Mouse (Mus musculus) CD4-positive, CD25-positive, alpha-beta regulatory T cell, adult 4 months (primary cell): ENCODE data around the gene Ndufa4. TPM values are rescaled to one million over a fixed set of nuclear protein-coding genes. Genes with fewer than 3 reads are reported as not detected.
A peak's percentile ranks its signal among the peaks of the same experiment; 100 is the strongest.
"Not testable (repeated sequence)": the region's sequence is repeated elsewhere in the genome, so short reads cannot be mapped to it uniquely, and the experiment has no call there.

ENCODE experiments used
- ATAC-seq: one replicate; pipeline ENCODE4 v1.8.0; 2017
- polyA plus RNA-seq, 2 experiments: library from polyadenylated mRNA; unstranded; fragments of 100-300 nt; shearing (Covaris generic); gene quantifications; one replicate each; pipeline ENCODE4 v1.2.1; 2017

Ndufa4 gene
- 100 to 1,000 TPM; 393 to 492 TPM for polyA plus RNA-seq

DNA sequence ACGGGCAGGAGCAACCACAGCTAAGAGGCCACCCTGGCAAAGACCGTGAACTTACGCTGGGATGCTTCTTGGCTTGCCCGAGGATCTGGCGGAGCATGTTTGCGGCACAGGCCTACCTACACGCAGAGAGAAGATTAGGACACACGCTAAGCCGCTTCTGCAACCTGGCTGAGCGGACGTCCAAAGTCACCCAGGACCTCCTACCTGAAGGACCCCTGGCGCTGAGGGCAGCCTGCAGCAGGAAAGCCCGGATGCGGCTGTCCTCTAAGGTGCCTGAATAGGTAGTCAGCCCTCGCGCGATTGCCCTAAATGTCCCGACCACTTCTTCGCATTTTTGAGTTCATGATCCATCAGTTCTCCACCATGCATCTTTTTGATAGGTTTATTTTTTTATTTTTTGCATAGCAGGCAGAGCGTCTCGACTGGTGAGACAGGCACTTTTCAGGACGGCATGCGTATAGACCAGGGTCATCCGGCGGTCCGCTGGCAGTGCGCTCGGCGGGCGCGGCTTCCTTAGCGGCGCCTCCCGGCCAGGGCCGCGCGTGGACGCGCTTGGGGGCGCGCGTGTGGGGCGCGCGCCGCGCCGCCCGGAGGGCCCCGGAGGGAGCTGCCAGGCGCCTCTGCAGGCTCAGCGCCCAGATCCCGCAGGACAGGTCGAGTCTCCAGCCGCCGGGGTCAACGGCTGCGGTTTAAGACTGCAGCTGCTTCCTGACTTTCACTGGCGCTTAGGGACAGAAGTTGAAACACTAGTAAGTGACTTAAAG, at the start of gene Ndufa4, which contains the start of gene Phf14:
TSS of gene Ndufa4 (minus strand) at position 229 of the 764 bp plus-strand sequence.
TSS of gene Phf14 (plus strand) at position 541 of the 764 bp plus-strand sequence.
- peak; percentile 90 for ATAC-seq

DNA sequence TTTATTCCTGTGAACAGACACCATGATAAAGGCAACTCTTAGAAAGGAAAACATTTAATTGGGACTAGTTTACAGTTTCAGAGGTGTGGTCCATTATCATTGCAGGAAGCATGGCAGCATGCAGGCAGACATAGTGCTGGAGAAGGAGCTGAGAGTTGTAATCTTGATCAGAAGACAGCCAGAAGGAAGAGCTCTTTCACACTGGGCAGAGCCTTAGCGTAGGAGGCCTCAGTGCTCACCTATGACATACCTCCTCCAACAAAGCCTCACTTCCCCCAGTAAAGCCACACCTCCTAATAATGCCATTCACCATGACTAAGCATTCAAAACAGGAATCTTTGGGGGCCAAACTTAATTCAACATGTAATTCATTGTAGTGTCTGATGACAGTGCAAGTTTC, 40.8 kb upstream of the Ndufa4 start:
- ATAC-seq, result no peak

DNA sequence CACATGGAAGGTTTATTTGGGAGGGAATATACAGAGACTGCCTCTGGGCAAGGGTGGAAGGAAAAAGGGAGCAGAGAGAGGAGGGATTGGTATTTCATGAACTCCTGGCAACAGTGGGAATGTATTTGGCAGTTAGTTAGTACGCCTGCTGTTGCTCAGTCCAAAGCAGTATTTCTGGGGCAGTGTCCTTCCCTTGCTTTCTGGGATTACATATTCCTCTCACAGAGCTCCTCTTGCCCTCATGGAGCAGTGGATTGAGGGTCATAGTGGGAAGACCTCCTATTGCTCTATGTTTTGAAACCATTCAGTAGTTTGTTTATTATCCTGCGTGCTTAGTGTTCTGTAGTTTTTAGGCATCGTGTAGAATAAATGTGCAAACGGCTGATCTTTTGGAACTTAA, 34.8 kb upstream of the Ndufa4 start:
- no peak for ATAC-seq

DNA sequence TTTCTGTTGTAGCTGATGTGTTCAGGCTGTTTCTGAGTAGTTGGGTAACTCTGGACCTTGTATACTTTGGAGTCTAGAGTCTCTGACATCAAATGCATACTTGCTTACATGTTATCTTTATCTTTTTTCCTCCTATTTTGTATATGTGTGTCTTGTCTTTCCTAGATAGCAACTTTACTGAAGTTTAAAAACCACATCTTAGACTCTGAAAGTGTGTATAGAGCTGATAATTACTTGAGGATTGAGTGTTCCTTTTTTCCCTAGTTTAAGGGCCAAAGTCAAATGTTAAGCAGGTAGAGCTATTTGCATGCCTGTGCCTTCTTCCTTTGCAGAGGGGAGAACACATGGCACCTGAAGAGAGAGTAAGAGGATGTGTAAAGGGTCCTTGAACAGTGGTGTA, 33.6 kb upstream of the Ndufa4 start:
- ATAC-seq, result no peak

GRCm38 (mm10) chr6:11933403-11933802, 26.1 kb upstream of the Ndufa4 start:
- no peak for ATAC-seq

DNA sequence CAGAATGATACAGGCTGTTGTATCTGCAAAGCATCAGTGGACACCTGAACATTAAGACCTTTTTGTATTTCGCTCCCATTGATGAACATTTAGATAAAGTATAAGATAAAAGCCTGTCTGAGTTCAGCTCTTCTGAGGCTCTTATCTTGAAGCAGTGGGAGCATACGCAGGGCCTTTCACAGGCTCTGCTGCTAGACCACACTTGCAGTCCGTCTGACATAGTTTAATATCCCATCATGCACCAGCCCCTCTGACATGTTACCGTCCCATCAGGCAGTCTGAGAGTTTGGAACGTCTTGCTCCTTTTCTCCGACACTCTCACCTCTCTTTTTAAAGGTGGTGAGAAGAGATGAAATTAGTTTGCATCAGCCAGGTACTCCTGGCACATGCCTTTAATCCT, 20.2 kb upstream of the Ndufa4 start:
- no peak for ATAC-seq

- peak; percentile 1 for ATAC-seq
Observed at GRCm38 (mm10) chr6:11926082-11926595, 18.8 kb upstream of the Ndufa4 start.

DNA sequence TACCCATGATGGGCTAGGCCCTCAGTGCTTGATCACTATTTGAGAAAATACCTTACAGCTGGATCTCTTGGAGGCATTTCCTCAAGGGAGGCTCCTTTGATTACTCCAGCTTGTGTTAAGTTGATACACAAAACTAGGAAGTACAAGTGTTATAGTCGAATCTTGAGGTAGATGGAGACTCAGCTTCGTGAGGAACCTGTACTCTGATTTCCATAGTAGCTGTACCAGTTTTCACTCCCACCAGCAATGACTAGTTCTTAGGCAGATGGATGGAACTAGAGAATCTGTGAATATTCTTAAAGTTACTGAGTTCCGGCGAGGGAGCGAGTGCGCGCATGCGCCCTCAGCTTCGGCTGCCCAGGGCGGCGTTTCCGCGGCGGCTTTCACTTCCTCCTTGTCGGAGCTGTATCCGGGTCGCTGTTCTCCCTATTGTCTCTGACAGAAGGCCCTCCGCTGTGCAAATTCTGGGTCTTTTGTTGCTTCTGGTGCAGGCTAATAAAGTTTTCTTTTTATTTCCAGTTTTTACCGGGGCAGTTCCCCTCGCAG, 18.3 kb upstream of the Ndufa4 start:
- peak; percentile 98 for ATAC-seq

DNA sequence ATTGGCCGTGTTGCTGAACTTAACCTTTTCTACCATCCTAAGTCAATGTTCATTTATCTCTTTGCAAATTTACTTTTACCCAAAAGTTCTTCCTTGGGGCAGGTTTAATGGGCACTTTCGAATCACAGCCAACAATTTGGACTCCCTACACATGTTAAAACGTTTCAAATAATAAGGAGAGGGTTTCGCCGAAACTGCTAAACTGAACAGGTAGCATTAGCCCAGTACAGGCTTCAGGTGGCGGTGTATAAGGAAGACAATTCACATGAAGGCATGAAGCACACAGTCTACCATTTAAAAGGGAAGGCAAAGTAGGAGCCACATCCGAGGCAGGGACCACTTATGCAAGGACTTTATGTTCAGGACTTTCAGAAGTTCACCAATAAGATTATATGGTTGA, 873 bp upstream of the Ndufa4 start:
- ATAC-seq, result no peak

- peak; percentile 10 for ATAC-seq
Observed at GRCm38 (mm10) chr6:11906890-11907268, 418 bp downstream of the Ndufa4 start.

DNA sequence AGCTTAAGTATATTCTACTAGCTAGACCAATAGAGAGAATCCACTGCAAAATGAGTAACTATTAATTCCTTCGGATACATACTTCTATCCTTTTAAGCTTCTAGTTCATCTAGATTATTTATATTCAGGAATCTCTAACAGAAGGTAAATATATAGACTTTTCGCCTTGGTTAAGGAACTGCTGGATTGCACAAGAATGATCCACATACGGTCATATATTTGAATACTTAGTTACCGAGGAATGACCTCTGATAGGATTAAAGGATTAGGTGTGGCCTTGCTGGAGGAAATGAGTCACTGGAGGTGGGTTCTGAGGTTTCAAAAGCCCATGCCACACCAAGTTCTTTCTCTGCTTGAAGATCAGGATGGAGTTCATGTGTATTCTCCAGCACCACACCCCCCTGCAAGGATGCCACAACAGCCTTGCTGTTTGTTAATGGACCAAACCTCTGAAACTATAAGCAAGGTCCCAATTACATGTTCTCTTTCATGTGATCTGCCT, 6.4 kb downstream of the Ndufa4 start:
- ATAC-seq, result no peak

DNA sequence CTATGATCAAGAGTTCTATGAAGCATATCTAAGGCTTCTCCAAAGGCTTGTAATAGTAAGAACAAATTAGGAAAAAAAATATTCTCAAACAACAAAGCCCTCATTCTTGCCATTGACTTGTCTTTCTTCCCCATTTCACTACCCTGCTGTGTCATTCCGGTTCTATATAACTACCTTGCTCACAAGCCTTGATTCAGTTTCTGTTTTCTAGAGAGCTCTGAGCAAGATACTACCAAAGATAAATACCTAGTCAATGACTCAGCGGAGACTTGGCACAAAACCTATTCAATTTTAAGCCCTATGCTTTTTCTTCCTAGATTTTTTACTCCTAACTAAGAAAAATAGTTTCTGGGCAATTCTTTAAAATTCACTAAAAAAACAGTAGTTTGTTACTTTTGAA, 31.9 kb downstream of the Ndufa4 start:
- not testable (repeated sequence) for ATAC-seq

Other genes starting within 250 kb of the Ndufa4 start
- 10 to 100 TPM; 39.5 to 72.1 TPM for gene Phf14, start 312 bp upstream of the Ndufa4 start, polyA plus RNA-seq